Mouse (Mus musculus) T-helper 17 cell (primary cell): ENCODE measurements around the gene Dusp2.

Experiments used
- in situ Hi-C, 2 experiments: fragments of 300-600 bp; cut with MboI, MseI; formaldehyde crosslinking; loops; 1 replicate in 1 of 2; 2 replicates in 1 of 2; pipeline ENCODE4 v1.15.1; 2025; ENCODE audit warnings: high pct_unique_total_duplicates in 2 of 2

Gene Dusp2

GRCm38 (mm10) chr2:127335767-127336496 is at the start of gene Dusp2:
Dusp2 (plus strand) TSS chr2:127336159.
- in situ Hi-C loops, result loop anchor here in 1 of 2 experiments (10.0 kb wide), 1 partner anchor 81 kb away; no protein-coding TSS in a partner anchor

DNA sequence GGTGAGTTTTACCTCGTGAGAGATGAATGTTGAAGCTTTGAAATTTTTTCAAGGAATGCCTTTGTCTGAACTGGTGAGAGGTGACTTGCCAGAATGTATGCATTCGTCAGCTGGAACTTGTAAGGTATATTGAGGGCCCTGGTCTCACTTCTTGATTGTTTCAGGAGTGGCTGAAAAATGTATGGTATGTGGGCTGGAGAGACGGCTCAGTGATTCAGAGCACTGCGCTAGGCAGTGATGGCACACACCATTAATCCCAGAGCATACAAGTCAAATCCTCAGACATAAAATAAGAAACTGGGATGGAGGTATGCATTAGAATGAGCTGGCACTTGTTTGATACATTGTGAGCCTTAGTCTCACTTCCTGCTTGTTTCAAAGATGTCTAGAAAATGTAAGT is 43.7 kb upstream of the Dusp2 start:
- in situ Hi-C loops, result no loop called here

GRCm38 (mm10) chr2:127297001-127297805 is 38.8 kb upstream of the Dusp2 start:
- in situ Hi-C loops, result loop anchor here in 1 of 2 experiments (5.0 kb wide), 1 partner anchor 35 kb away; no protein-coding TSS in a partner anchor

DNA sequence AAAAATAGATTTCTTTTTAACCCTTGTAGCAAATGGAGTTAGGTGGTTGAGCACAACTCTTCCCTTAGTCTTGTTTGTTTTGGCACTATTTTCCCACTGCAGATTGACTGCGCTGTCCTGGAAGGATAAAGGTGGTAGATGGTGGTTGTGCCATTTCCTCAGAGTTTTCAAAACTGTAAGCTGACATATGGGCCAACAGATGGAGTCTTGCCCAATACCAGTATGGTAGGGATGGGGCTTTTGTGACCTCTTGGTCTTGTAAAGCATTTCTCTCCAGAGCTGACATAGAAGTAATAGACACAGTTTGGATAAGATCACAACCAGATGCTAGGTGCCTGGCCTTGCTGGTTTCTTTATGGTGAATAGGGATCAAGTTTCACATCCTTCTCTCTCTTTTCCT is 37.9 kb upstream of the Dusp2 start:
- in situ Hi-C loops, result loop anchor here in 1 of 2 experiments (5.0 kb wide), 1 partner anchor 36 kb away; no protein-coding TSS in a partner anchor

DNA sequence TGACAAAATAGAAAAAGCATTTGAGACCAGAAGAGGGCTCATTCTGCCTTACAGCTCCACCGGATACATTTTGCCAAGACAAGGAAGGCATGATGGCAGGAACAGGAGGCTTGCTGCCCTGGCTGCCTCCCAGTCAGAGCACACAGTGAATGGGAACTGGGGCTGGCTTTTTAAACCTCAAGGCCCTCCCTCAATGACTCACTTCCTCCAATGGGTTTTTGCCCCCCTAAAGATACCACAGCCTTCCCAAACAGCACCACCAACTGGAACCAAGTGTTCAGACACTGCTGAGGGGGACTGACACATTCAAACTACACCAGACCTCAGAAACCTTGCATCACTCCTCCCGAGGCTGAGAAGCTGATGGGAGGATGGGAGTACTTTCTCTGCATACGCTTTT is 35.3 kb upstream of the Dusp2 start:
- in situ Hi-C loops, result loop anchor here in 1 of 2 experiments (10.0 to 25.0 kb wide), 2 partner anchors 46 to 1887 kb away; partner anchors contain the start of gene Slc20a1

DNA sequence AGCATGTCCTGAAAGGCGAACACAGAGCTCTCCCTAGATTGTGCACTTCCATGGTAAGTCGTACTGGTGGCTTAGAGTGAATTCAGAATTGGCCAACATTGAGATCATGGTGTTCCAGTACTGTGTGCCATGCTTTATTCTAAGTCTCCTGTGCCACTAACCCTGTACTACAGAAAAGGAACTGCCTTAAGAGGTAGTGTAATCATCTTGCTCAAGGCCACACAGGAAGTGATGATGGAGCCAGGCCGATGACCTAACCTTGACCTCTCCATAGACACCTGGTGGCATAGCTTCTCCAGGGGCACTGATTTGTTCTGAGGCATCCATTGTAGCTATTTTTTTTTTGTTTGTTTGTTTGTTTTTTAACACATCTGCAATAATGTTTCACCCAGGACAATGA is 34.1 kb upstream of the Dusp2 start:
- in situ Hi-C loops, result loop anchor here in 1 of 2 experiments (10.0 to 25.0 kb wide), 2 partner anchors 47 to 1885 kb away; partner anchors contain the start of gene Slc20a1

GRCm38 (mm10) chr2:127304192-127304591 is 31.8 kb upstream of the Dusp2 start:
- in situ Hi-C loops, result loop anchor here in 1 of 2 experiments (10.0 to 25.0 kb wide), 2 partner anchors 49 to 1883 kb away; partner anchors contain the start of gene Slc20a1

GRCm38 (mm10) chr2:127304609-127305210 is 31.2 kb upstream of the Dusp2 start:
- in situ Hi-C loops, result loop anchor here (5.0 to 25.0 kb wide), 3 partner anchors 38 to 1883 kb away; partner anchors contain the start of gene Slc20a1 (in 1 of the 2)

GRCm38 (mm10) chr2:127306123-127306522 is 29.8 kb upstream of the Dusp2 start:
- in situ Hi-C loops, result loop anchor here (5.0 to 25.0 kb wide), 3 partner anchors 36 to 1881 kb away; partner anchors contain the start of gene Slc20a1 (in 1 of the 2)

- in situ Hi-C loops, result loop anchor here (5.0 to 25.0 kb wide), 3 partner anchors 35 to 1880 kb away; partner anchors contain the start of gene Slc20a1 (in 1 of the 2)
These were observed 28.8 kb upstream of the Dusp2 start for GRCm38 (mm10) chr2:127307179-127307578.

- in situ Hi-C loops, result loop anchor here (5.0 to 25.0 kb wide), 3 partner anchors 34 to 1879 kb away; partner anchors contain the start of gene Slc20a1 (in 1 of the 2)
These were observed 27.3 kb upstream of the Dusp2 start for GRCm38 (mm10) chr2:127308660-127309059.

- in situ Hi-C loops, result loop anchor here in 1 of 2 experiments (25.0 kb wide), 1 partner anchor 1877 kb away; the partner anchor contains the start of gene Slc20a1
These were observed 25.7 kb upstream of the Dusp2 start for GRCm38 (mm10) chr2:127310246-127310645.

DNA sequence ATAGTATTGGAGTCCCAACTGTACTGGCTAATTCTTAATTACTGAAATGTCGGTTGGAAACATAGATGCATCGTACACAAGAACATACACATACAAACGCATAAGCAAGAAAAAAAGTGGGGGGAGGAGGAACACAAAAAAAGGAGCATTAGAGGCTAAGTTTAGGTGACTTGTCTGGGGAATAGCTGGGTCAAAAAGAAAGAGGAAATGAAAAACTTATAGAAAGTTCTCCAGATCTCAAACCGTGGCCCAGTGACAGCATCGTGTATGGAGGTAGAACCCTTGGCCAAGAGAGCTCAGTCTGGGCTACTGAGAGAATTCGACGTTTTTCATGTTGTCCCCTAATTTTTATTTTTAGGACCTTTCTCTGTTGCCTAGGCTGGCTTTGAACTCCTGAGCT is 25.3 kb upstream of the Dusp2 start:
- in situ Hi-C loops, result loop anchor here in 1 of 2 experiments (25.0 kb wide), 1 partner anchor 1877 kb away; the partner anchor contains the start of gene Slc20a1

DNA sequence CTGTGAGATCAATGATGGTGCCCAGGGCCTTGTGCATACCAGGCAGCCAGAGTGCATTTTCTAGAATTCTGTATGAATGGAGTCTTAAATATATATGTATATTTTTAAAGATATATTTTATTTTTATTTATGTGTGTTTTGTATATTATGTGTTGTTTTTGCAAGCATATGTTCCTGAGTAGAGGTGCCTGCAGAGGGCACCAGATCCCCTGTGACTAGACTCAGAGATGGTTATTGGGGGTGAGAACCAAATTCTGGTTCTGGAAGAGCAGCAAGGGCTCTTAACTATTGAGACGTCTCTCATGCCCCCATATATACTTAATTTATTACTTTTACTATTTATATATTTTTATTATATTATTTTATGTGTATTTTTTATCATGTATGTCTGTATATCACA is 24.8 kb upstream of the Dusp2 start:
- in situ Hi-C loops, result loop anchor here in 1 of 2 experiments (25.0 kb wide), 1 partner anchor 1876 kb away; the partner anchor contains the start of gene Slc20a1

GRCm38 (mm10) chr2:127312801-127313200 is 23.2 kb upstream of the Dusp2 start:
- in situ Hi-C loops, result loop anchor here in 1 of 2 experiments (25.0 kb wide), 1 partner anchor 1874 kb away; the partner anchor contains the start of gene Slc20a1

DNA sequence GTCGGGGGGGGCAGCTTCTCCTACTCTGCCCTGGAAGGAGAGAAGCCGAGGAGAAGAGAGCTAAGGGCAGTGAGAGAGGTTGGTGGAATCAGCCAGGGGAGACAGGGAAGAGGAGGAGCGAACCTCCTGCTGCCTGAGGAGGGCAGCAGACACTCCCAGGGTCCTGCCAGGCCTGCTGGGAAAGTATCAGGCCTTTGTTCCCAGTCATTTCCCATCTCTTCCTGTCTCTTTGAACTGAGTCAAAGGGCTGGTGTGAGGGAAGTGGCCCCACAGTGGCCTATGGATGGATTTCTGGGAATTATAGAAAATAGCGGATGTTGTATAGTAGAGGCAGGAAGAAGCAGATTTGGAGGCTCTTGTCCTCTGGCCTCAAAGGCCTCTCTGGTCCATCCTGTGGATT is 22.1 kb upstream of the Dusp2 start:
- in situ Hi-C loops, result loop anchor here in 1 of 2 experiments (25.0 kb wide), 1 partner anchor 1873 kb away; the partner anchor contains the start of gene Slc20a1

- in situ Hi-C loops, result loop anchor here in 1 of 2 experiments (25.0 kb wide), 1 partner anchor 1873 kb away; the partner anchor contains the start of gene Slc20a1
These were observed 21.3 kb upstream of the Dusp2 start for GRCm38 (mm10) chr2:127314467-127315154.

DNA sequence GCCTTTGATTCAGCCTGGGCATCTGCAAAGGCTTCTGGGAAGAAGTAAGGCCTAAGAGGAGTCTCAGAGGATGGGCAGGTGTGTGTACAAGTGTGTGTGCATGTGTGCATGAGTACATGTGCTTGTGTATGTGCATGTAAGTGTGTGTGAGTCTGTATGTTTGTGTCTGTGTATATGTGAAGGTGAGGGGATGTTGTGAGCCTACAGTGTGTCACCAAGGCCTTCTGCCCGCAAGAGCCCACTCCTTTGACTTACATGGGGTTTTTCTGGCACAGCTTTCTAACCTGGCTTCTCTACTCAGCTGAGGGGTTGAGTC is 20.8 kb upstream of the Dusp2 start:
- in situ Hi-C loops, result loop anchor here in 1 of 2 experiments (25.0 kb wide), 1 partner anchor 1872 kb away; the partner anchor contains the start of gene Slc20a1

DNA sequence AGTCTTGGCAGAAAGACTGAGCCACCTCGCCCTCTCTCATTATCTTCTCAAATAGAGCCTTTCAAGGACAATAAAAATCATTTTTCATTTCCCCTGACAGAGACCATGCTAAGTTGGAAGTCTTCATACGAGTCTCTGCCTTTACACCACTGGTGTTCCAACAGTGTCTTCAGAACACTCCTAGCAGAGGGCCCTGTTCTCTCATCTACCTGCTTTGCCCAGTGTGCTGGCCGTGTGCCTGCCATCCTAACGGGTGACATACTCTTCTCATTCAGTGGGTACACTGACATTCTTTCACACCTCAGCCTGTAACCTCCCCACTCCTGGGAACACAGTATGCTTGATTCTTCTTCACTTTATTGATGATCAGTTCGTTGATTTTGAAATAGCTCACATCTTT is 19.5 kb upstream of the Dusp2 start:
- in situ Hi-C loops, result loop anchor here in 1 of 2 experiments (25.0 kb wide), 1 partner anchor 1871 kb away; the partner anchor contains the start of gene Slc20a1

DNA sequence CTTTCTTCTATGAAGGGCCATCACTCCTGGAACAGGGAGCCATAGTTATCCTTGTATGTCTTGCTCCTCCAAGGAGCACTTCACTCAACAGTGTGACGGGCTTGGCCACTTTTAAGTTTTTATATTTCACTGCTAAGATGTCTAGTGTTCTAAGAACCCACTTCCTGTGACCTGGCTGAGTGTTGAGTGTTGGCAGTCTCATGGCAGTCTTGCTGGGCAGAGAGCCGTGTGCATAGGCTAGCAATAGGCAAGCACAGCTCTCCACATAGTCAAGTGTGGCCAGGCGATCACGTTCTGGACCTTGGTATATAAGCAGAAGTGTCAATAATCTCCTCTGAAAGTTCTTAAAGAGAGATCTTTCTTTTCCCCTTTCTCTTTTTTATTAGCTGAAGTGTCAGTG is 17.8 kb upstream of the Dusp2 start:
- in situ Hi-C loops, result loop anchor here in 1 of 2 experiments (25.0 kb wide), 1 partner anchor 1869 kb away; the partner anchor contains the start of gene Slc20a1
